Mouse (Mus musculus) kidney, adult 8-10 months (tissue): ENCODE measurements at regions not wholly inside any gene's neighbourhood (a gene's known extent, or its start where the extent isn't known, plus 50 kb on each side); places are given as distances from the start of the nearest gene placed in this dataset.

ENCODE experiments used
- DNase-seq, 2 experiments: peaks; one replicate each; pipeline ENCODE4 v3.0.0; 2022

GRCm38 (mm10) chr4:73283681-73284080 is 121.2 kb downstream of the Gm11487 start:
- peak; percentile 21 to 28 for DNase-seq
